21 mouse cellular contexts compared by ENCODE assay signal in the genomic region with DNA sequence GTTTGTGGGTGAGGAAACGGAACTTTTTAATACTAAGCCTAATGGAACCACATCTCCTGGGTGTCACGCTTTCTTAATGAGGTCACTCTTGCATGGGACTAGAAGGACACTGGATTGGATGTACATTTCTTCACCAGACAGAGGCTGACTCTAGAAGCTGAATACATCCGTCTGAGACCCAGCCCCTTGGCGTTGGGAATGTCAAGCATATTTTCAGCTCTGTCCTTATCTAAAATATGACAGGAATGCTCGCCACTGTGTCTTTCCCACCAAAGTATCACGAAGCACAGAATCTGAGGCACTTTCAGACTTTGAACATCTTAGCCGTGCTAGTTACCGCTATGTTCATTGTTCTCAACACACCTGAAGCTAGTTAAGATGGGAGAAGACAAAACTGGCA. TPM values are rescaled to one million over a fixed set of nuclear protein-coding genes. Genes with fewer than 3 reads are reported as not detected.
DNase-seq lines count a peak whose midpoint lies in the region; ATAC-seq and TF ChIP-seq lines count a peak whose summit lies in the region.
"Had no signal": no experiment of that assay in that cellular context is flagged by ENCODE, and none has a peak within 500 bp of the region (broad histone marks: within the 10 kb centered on the region; RNA-seq: fewer than 3 reads in every experiment).

No protein-coding gene starts in this region.

- H3K79me2 ChIP-seq in heart, adult 2 months (replicated peaks; ENCODE audit: control insufficient read depth, insufficient read depth, low read length): no peaks in the 10 kb centered on the region

- TF ChIP-seq CTCF in heart, adult 2 months (IDR thresholded peaks at IDR 0.05): no peak
- no peak for TF ChIP-seq CTCF in heart, postnatal 0 days (IDR thresholded peaks at IDR 0.05; ENCODE audit: low read depth)

- H3K36me3 ChIP-seq in heart, adult 2 months (ENCODE audit: control insufficient read depth, insufficient read depth, low read length): no peaks in the 10 kb centered on the region
- no peaks in the 10 kb centered on the region for H3K36me3 ChIP-seq in heart, embryonic 13.5 days
- H3K36me3 ChIP-seq in heart, postnatal 0 days (replicated peaks; ENCODE audit: control insufficient read depth, insufficient read depth, low read length): no peaks in the 10 kb centered on the region
- no peaks in the 10 kb centered on the region for H3K36me3 ChIP-seq in lung, embryonic 16.5 days (ENCODE audit: control insufficient read depth, insufficient read depth, low read length)
- H3K36me3 ChIP-seq: embryonic facial prominence, embryonic 10.5 days; G1E; hindbrain, embryonic 15.5 days had no signal

- no peak overlapping the region for H3K9ac ChIP-seq in heart, adult 2 months (ENCODE audit: low read depth, low read length)
- H3K9ac ChIP-seq in heart, embryonic 13.5 days: no peak overlapping the region
- H3K9ac ChIP-seq in heart, postnatal 0 days (replicated peaks; ENCODE audit: low read depth, low read length): no peak overlapping the region
- H3K9ac ChIP-seq in lung, embryonic 16.5 days (ENCODE audit: low read length): no peak overlapping the region
- H3K9ac ChIP-seq: forebrain, embryonic 13.5 days; forebrain, postnatal 0 days; hindbrain, embryonic 15.5 days had no signal

- no peaks in the 10 kb centered on the region for H3K27me3 ChIP-seq in heart, adult 2 months (ENCODE audit: control insufficient read depth, insufficient read depth, low read length)
- H3K27me3 ChIP-seq in heart, embryonic 13.5 days (replicated peaks): no peaks in the 10 kb centered on the region
- H3K27me3 ChIP-seq in heart, postnatal 0 days (ENCODE audit: control insufficient read depth, insufficient read depth, low read length): no peaks in the 10 kb centered on the region
- H3K27me3 ChIP-seq in lung, embryonic 16.5 days (ENCODE audit: control insufficient read depth, insufficient read depth, low read depth, low read length): no peaks in the 10 kb centered on the region
- H3K27me3 ChIP-seq: forebrain, embryonic 13.5 days; hindbrain, embryonic 15.5 days had no signal

- H3K9me3 ChIP-seq in heart, embryonic 13.5 days: no peaks in the 10 kb centered on the region
- H3K9me3 ChIP-seq in heart, postnatal 0 days (replicated peaks; ENCODE audit: control insufficient read depth, low read length): no peaks in the 10 kb centered on the region
- H3K9me3 ChIP-seq in lung, embryonic 16.5 days (ENCODE audit: control insufficient read depth, low read length): no peaks in the 10 kb centered on the region
- H3K9me3 ChIP-seq: embryonic facial prominence, embryonic 10.5 days; forebrain, embryonic 13.5 days; hindbrain, embryonic 15.5 days had no signal

- TF ChIP-seq EP300 in heart, adult 2 months (IDR thresholded peaks at IDR 0.05; ENCODE audit: insufficient read depth, low read depth, low read length): no peak
- peak; percentile 40; the same call in 1 of the 2 replicates for TF ChIP-seq EP300 in heart, postnatal 0 days (IDR thresholded peaks at IDR 0.05; ENCODE audit: low read depth)

- peak overlapping the region; percentile 48 for H3K4me2 ChIP-seq in heart, embryonic 13.5 days
- peak overlapping the region; percentile 28; the same call in 1 of the 2 replicates for H3K4me2 ChIP-seq in heart, postnatal 0 days (ENCODE audit: low read depth, low read length)
- H3K4me2 ChIP-seq in lung, embryonic 16.5 days (ENCODE audit: low read depth, low read length): no peak overlapping the region
- H3K4me2 ChIP-seq: forebrain, embryonic 13.5 days; hindbrain, embryonic 15.5 days had no signal

- peak; percentile 42 for DNase-seq in heart, adult 11 months
- no peak for DNase-seq in heart, adult 2 months
- DNase-seq in heart, postnatal 25 days (ENCODE audit: low spot score): no peak
- DNase-seq in heart, postnatal 0 days (ENCODE audit: low spot score): peak; percentile 23
- no peak for DNase-seq in heart, adult 18-20 months
- no peak for DNase-seq in lung, postnatal 4 days
- DNase-seq: adrenal gland, adult 8-10 months; adrenal gland, postnatal 36 days; B cell, adult 2 months; cerebellum, adult 2 months; cerebellum, postnatal 10 days; forebrain, postnatal 0 days; gastrocnemius, postnatal 14 days had no signal

- no peak for ATAC-seq in heart, embryonic 13.5 days (ENCODE audit: extremely low read depth, insufficient number of reproducible peaks, low FRiP score, low TSS enrichment)
- ATAC-seq in heart, postnatal 0 days (ENCODE audit: insufficient read depth, low read depth): peak; percentile 70
- peak; percentile 70; the same call in 1 of the 2 replicates for ATAC-seq in lung, embryonic 16.5 days (ENCODE audit: low read depth)
- ATAC-seq: CD4-positive, CD25-positive, alpha-beta regulatory T cell, adult 4 months; forebrain, embryonic 13.5 days; forebrain, postnatal 0 days; intestine, embryonic 16.5 days had no signal

- no peak for TF ChIP-seq POLR2A in heart, adult 2 months (IDR thresholded peaks at IDR 0.05; ENCODE audit: insufficient read depth, low read depth, low read length)

- H3K4me1 ChIP-seq in heart, adult 2 months (ENCODE audit: control insufficient read depth, insufficient read depth, low read length): no peaks in the 10 kb centered on the region
- H3K4me1 ChIP-seq in heart, embryonic 13.5 days: peaks cover 52% of the 10 kb centered on the region
- peaks cover 23% of the 10 kb centered on the region; the same call in 1 of the 2 replicates for H3K4me1 ChIP-seq in heart, postnatal 0 days (ENCODE audit: control insufficient read depth, insufficient read depth)
- peaks cover 17% of the 10 kb centered on the region for H3K4me1 ChIP-seq in lung, embryonic 16.5 days (replicated peaks; ENCODE audit: control insufficient read depth, insufficient read depth, low read length)
- H3K4me1 ChIP-seq: forebrain, embryonic 13.5 days; hindbrain, embryonic 15.5 days had no signal

- 38% methylated on average over 8 of the region's 8 CpGs for WGBS in heart, adult 2 months
- 26% methylated on average over 8 of the region's 8 CpGs for WGBS in heart, embryonic 13.5 days
- 22% methylated on average over 8 of the region's 8 CpGs for WGBS in heart, postnatal 0 days
- WGBS in lung, embryonic 16.5 days: 23% methylated on average over 8 of the region's 8 CpGs

- intact Hi-C loops in heart, adult 2 months (cut with DNase I): no loop called here
- intact Hi-C loops in heart, postnatal 25 days (cut with DNase I): no loop called here

- no peak overlapping the region for H3K4me3 ChIP-seq in heart, adult 2 months
- H3K4me3 ChIP-seq in heart, embryonic 13.5 days: no peak overlapping the region
- H3K4me3 ChIP-seq in heart, postnatal 0 days (ENCODE audit: low read depth, low read length): no peak overlapping the region
- no peak overlapping the region for H3K4me3 ChIP-seq in lung, embryonic 16.5 days (ENCODE audit: low read length)
- H3K4me3 ChIP-seq: embryonic facial prominence, embryonic 10.5 days; forebrain, embryonic 13.5 days; hindbrain, embryonic 15.5 days had no signal

- H3K27ac ChIP-seq in heart, adult 2 months: no peak overlapping the region
- H3K27ac ChIP-seq in heart, embryonic 13.5 days (replicated peaks): peak overlapping the region; percentile 69
- no peak overlapping the region for H3K27ac ChIP-seq in heart, postnatal 0 days (ENCODE audit: low read depth)
- H3K27ac ChIP-seq in lung, embryonic 16.5 days (ENCODE audit: low read length): no peak overlapping the region
- H3K27ac ChIP-seq: embryonic facial prominence, embryonic 10.5 days; forebrain, embryonic 13.5 days; hindbrain, embryonic 15.5 days had no signal

RNA-seq across cellular contexts. Expression of a gene that starts 35.7 kb away (rescaled TPM):
- 10 to 100 TPM; 12.3 to 14.4 TPM for total RNA-seq in heart, adult 2 months (2021)
- 5.6 and 7.7 TPM in 2 replicates for polyA plus RNA-seq in heart, adult 2 months (2012; rRNA removed)
- polyA plus RNA-seq in heart, embryonic 13.5 days (2015; fragmentation: Nextera tagmentation; extraction: Ambion mirVana): 15.0 and 15.2 TPM in 2 replicates
- 10 to 100 TPM; 12.7 to 18.8 TPM for total RNA-seq in heart, postnatal 25 days (2021)
- 41.3 and 41.8 TPM in 2 replicates for total RNA-seq in heart, postnatal 0 days (2014; rRNA removed; ENCODE audit: low replicate concordance)
- polyA plus RNA-seq in heart, postnatal 0 days (2015; fragmentation: Nextera tagmentation; extraction: Ambion mirVana): 8.8 and 9.9 TPM in 2 replicates
- 10 to 100 TPM; 10.1 to 15.5 TPM for total RNA-seq in heart, adult 18-20 months (2021)
- 19.9 and 22.9 TPM in 2 replicates for polyA plus RNA-seq in lung, embryonic 16.5 days (2015; fragmentation: Nextera tagmentation; extraction: Ambion mirVana)

Comparison
In these comparisons a context has a peak if more than half of its experiments do, and no peak if none do; other contexts are left out.
1. DNase-seq: peak in heart, adult 11 months (single experiment) and heart, postnatal 0 days (single experiment); none in heart, adult 2 months (0 of 2), heart, postnatal 25 days (single experiment), heart, adult 18-20 months (0 of 2) and lung, postnatal 4 days (0 of 2).